Mouse (Mus musculus) kidney, adult 2 months (tissue): Measurements from ENCODE around the gene Zfp526. TPM values are rescaled to one million over a fixed set of nuclear protein-coding genes. Genes with fewer than 3 reads are reported as not detected.

Experiments
- DNase-seq: peaks from one replicate; pipeline ENCODE4 v3.0.0; 2021
- H3K27ac ChIP-seq: fragments of 200-500 bp; 2 replicates; pipeline ENCODE4 v1.5.1; 2012; ENCODE audit warnings: low read depth, low read length, control low read depth, inconsistent platforms; ENCODE audit not compliant: insufficient read depth
- H3K27me3 ChIP-seq: fragments of 200-500 bp; replicated peaks from 2 replicates; pipeline ENCODE4 v1.6.1; 2012; ENCODE audit warnings: mild to moderate bottlenecking, moderate library complexity, low read length, inconsistent platforms; ENCODE audit not compliant: control insufficient read depth, insufficient read depth
- H3K36me3 ChIP-seq: fragments of 200-500 bp; 2 replicates; pipeline ENCODE4 v1.6.1; 2012; ENCODE audit warnings: mild to moderate bottlenecking, moderate library complexity, low read length, inconsistent platforms; ENCODE audit not compliant: control insufficient read depth, insufficient read depth
- H3K4me1 ChIP-seq: fragments of 200-500 bp; 2 replicates; pipeline ENCODE4 v1.6.1; 2011; ENCODE audit warnings: low read length; ENCODE audit not compliant: control insufficient read depth, insufficient read depth
- H3K4me3 ChIP-seq: fragments of 200-500 bp; 2 replicates; pipeline ENCODE4 v1.5.1; 2011; ENCODE audit warnings: mild to moderate bottlenecking, low read depth, low read length, control low read depth; ENCODE audit not compliant: insufficient read depth
- CTCF ChIP-seq: fragments of 200-500 bp; conservative IDR thresholded peaks from 2 replicates; pipeline ENCODE4 v1.5.1; 2011; ENCODE audit warnings: low read depth, mild to moderate bottlenecking, control low read depth, low read length, moderate library complexity, mixed read lengths; ENCODE audit not compliant: insufficient read depth, insufficient read length
- POLR2A ChIP-seq: fragments of 200-500 bp; IDR thresholded peaks from one replicate; pipeline ENCODE4 v1.6.1; 2011; ENCODE audit warnings: low read depth, low read length, control low read depth
- WGBS: fragments of 180-500 bp; shearing (Covaris S2); methylation state at CpG from one replicate; pipeline ENCODE4 v1.1.7; 2018; 5-methylcytosine and 5-hydroxymethylcytosine counted together
- polyA plus RNA-seq: library from polyadenylated mRNA; depleted of rRNA; stranded (reverse); fragments of >200 nt; gene quantifications from 2 replicates; pipeline ENCODE4 v1.2.3, GENCODE M21; 2012; rRNA removed

Zfp526 gene
- polyA plus RNA-seq, 1 experiment = 8.9 TPM

DNA sequence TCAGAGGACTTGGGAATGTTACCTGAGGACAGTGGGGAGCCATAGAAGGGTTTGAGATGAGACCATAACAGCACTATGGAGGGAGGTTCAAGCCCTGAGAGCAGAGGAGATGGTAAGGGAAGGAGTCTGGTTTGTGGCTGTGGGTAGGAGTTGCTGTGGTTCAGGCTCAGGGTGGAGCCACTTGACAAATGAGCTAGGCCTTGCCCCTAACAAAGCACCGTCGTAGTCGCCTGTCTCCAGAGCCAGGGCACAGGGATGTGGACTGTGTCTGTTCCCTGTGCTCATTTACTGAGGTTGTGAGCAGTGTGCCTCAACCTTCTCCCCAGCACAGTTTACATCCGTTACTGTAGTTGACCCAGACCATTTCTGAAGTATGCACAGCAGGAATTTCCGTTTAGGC, 53.3 kb downstream of the Zfp526 start:
- no peak for TF ChIP-seq CTCF
- no peak for TF ChIP-seq POLR2A
- Histone ChIP-seq H3K27me3 (no peaks in the 10 kb centered on the region), H3K36me3 (no peaks in the 10 kb centered on the region), H3K4me3 (no peak overlapping the region), H3K4me1 (peaks cover 19% of the 10 kb centered on the region), H3K27ac (no peak overlapping the region)
- DNase-seq = no peak
- 55% methylated on average over 5 of the region's 5 CpGs for WGBS

DNA sequence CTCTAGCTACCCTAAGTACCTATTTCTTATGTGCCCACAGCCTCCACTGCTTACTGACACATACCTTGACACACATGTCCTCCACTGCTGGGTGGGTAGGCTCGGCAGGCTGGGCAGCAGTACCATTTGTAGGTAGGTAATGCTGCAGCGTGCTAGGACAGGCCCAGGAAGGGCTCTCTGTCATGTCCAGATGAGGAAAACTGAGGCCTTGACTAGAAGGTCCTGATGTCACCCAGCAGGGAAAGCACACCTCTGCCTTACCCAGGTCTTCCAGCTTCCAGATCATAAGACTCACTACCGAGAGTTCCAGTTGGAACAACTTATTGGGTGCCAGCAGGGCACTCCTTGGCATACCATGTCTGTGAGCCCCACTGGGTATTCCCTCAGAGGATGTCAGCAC, 53.8 kb downstream of the Zfp526 start:
- H3K27ac ChIP-seq = no peak overlapping the region
- no peak for TF ChIP-seq POLR2A
- TF ChIP-seq CTCF = no peak
- DNase-seq = no peak
- H3K4me3 ChIP-seq = no peak overlapping the region
- H3K27me3 ChIP-seq = no peaks in the 10 kb centered on the region
- no peaks in the 10 kb centered on the region for H3K36me3 ChIP-seq
- peaks cover 18% of the 10 kb centered on the region for H3K4me1 ChIP-seq
- 77% methylated on average over 3 of the region's 3 CpGs for WGBS

DNA sequence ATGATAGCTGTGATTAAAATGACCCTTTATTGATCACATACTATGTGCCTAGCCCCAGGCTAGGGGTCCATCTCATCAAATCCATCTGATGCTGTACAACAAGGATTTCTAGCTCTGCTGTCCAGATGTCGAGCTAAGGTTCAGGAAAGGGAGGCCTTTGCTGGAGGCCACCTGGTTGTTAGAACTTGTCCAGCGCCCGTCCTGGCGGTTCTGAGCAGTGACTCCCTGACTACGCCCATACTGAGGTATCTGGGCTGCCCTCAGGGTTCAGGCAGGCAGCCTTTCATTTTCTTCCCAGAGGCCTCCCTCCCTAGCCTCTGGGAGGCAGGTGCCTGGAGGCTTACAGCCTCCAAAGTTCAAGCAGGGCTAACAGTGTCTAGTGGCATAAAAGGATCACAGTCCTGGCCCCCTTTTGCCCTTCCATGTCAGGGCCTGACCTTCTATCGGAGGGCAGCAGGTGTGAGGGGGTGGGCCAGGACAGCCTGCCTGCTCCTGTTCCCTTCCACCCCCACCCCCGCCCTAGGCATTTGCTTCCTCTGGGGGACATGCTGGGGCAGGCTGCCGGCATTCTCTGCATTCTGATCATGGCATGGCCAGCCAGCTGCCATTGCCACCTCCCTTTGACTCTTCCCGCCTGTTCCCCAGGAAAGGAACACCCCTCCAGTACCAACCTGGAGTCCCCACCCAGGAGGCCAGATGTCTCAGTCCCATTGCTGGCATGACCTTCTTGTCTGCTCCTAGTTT, 54.5 kb downstream of the Zfp526 start:
- peaks cover 17% of the 10 kb centered on the region for H3K4me1 ChIP-seq
- H3K4me3 ChIP-seq = no peak overlapping the region
- TF ChIP-seq POLR2A = no peak
- TF ChIP-seq CTCF = no peak
- H3K36me3 ChIP-seq = no peaks in the 10 kb centered on the region
- peak overlapping the region; percentile 33 for H3K27ac ChIP-seq
- 45% methylated on average over 9 of the region's 9 CpGs for WGBS
- no peaks in the 10 kb centered on the region for H3K27me3 ChIP-seq
- no peak for DNase-seq

Other genes with a start within 250 kb of the Zfp526 start
- 549 and 618 TPM in 2 replicates for gene Rabac1, start 248.7 kb upstream of the Zfp526 start, polyA plus RNA-seq
- 1.4 and 1.8 TPM in 2 replicates for gene Atp1a3, start 215.5 kb upstream of the Zfp526 start, polyA plus RNA-seq
- gene Grik5, start 149.1 kb upstream of the Zfp526 start, polyA plus RNA-seq = 17.1 and 24.3 TPM in 2 replicates
- gene Zfp574, start 148.9 kb upstream of the Zfp526 start, polyA plus RNA-seq = 20.6 and 27.0 TPM in 2 replicates
- 1.1 and 2.6 TPM in 2 replicates for gene Pou2f2, start 41.7 kb upstream of the Zfp526 start, polyA plus RNA-seq
- gene Dedd2, start 810 bp upstream of the Zfp526 start, polyA plus RNA-seq = 34.8 and 43.7 TPM in 2 replicates
- gene Gsk3a, start 16.4 kb downstream of the Zfp526 start, polyA plus RNA-seq = 127 and 128 TPM in 2 replicates
- gene Erf, start 29.3 kb downstream of the Zfp526 start, polyA plus RNA-seq = 37.0 and 46.2 TPM in 2 replicates
- gene Cic, start 46.3 kb downstream of the Zfp526 start, polyA plus RNA-seq = 41.8 and 41.9 TPM in 2 replicates
- 48.9 and 50.2 TPM in 2 replicates for gene Pafah1b3, start 76.6 kb downstream of the Zfp526 start, polyA plus RNA-seq
- 0.08 TPM in 1 of 2 replicates, not detected in the other for gene Prr19, start 80.0 kb downstream of the Zfp526 start, polyA plus RNA-seq
- gene Tmem145, start 84.7 kb downstream of the Zfp526 start, polyA plus RNA-seq = 0.28 and 0.35 TPM in 2 replicates
- 23.5 and 29.8 TPM in 2 replicates for gene Megf8, start 95.7 kb downstream of the Zfp526 start, polyA plus RNA-seq
- gene Cnfn, start 148.3 kb downstream of the Zfp526 start, polyA plus RNA-seq = not detected in 2 replicates
- 63.4 and 63.8 TPM in 2 replicates for gene Lipe, start 177.3 kb downstream of the Zfp526 start, polyA plus RNA-seq
- gene Cxcl17, start 191.5 kb downstream of the Zfp526 start, polyA plus RNA-seq = 0.11 and 0.18 TPM in 2 replicates